Mouse (Mus musculus) liver, adult (tissue): ENCODE data around the gene Gm3667.
"Not testable (repeated sequence)": the region's sequence is repeated elsewhere in the genome, so short reads cannot be mapped to it uniquely, and the experiment has no call there.

Experiments
- GATA4 ChIP-seq: IDR thresholded peaks from 2 replicates; pipeline ENCODE4 v1.6.1; 2014; ENCODE audit warnings: mild to moderate bottlenecking, low read length; ENCODE audit not compliant: insufficient replicate concordance

Gm3667 gene

DNA sequence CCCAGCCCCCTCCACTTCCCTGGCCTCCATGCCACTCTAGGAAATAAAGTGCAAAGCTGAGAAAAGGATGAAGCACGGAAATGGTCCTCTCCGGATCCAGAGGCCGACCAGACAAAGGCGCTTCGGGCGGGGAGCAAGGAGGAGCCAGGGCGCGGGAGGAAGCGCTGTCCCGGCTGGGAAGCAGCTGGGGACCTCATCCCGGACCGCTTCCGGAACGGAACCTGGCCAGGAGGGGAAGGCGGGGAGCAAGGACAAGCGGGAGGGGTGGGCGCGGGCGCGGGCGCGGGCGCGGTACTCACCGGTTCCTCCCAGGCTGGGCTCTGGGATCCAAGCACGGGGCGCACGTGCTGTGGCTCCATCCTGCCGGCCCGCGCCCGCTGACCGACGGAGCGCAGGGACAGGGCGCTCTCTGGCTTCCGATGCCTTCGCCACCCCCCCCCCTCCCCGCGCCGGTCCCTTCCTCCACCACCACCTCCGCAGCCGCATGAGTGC is at the start of gene Gm3667:
TSS of gene Gm3667 (minus strand) at position 442 of the 492 bp plus-strand sequence.
- TF ChIP-seq GATA4 = not testable (repeated sequence)

DNA sequence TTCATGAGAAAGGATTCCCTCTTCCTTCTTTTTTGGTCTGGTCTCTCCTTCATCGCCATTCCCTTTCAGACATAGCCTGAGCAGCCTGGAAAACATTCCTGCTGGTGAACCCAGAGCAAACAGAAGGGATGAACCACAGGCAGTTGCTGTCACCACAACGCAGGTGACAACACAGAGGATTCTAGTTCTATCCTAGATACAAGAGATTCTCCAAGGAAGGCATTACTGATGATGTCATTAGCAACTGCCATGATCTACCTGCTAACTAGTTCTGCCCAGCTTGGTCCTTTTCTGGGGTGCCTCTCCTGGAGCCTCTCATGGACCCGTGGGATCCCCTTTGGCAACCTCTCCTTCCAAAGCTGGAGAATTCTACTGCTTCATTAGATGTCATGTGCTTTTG is 49.6 kb downstream of the Gm3667 start, which contains the start of gene Gm3642:
TSS of gene Gm3642 (minus strand) at position 101 of the 400 bp plus-strand sequence.
- TF ChIP-seq GATA4 = not testable (repeated sequence)
